Mouse (Mus musculus) heart, adult 18-20 months (tissue): ENCODE data around the gene Magi2. TPM values are rescaled to one million over a fixed set of nuclear protein-coding genes. Genes with fewer than 3 reads are reported as not detected.
A peak's percentile ranks its signal among the peaks of the same experiment; 100 is the strongest.

Experiments
- DNase-seq, 2 experiments: peaks; one replicate each; pipeline ENCODE4 v3.0.0; 2021 to 2022; ENCODE audit warnings: mixed read lengths in 1 of 2
- total RNA-seq, 2 experiments: library from RNA; stranded (reverse); gene quantifications; 2 replicates each; pipeline ENCODE4 v1.2.3; 2021

Gene Magi2
- total RNA-seq, 2 experiments from 2014 or later: 6.9 to 9.2 TPM

DNA sequence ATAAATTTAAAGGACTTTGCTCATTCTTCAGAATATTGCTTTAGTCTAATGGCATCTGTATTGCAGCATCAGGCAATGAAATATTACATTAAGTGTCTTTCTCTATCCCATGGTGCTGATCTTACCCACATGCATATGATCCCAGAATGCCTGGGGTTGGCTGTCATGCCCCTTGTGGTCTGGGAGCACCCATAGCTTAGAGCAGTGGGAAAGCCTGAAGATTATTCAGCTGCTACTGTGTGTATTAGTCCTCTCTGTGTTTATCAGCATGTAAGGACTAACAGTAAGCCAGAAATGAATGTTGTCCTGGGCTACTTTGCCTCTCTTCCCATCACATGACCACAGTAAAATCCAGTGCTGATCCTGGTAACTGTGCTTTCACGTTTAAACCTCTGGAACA is 1380.7 kb downstream of the Magi2 start:
- no peak for DNase-seq

DNA sequence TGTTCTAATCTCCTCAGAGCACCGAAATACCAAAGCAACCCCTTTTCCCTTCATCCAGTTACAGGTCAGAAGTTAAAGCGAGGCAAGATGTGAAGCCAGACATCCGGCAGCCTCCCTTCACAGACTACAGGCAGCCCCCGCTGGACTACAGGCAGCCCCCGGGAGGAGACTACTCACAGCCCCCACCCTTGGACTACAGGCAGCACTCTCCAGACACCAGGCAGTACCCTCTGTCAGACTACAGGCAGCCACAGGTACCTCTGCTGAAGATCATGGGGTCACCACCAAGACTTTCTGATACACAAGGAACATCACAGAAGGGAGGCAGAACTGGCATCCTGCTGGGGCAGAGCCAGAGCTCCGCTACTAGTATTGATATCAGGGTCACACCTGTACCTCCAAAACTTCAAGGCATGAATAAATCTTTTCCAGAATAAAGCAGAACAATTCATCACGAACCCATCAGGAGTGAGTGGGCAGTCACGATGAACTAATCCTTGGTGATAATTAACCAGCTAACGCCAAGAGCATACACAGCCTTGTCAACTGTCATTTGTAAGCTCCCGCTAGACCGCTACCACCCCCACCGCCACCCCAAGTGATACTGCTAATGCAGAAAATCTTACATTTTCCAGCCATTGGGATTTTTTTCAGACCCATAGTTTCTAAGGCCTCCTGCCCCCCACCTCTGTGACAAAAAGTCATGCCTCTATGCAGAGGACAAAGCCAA is 1382.5 kb downstream of the Magi2 start:
- no peak for DNase-seq

DNA sequence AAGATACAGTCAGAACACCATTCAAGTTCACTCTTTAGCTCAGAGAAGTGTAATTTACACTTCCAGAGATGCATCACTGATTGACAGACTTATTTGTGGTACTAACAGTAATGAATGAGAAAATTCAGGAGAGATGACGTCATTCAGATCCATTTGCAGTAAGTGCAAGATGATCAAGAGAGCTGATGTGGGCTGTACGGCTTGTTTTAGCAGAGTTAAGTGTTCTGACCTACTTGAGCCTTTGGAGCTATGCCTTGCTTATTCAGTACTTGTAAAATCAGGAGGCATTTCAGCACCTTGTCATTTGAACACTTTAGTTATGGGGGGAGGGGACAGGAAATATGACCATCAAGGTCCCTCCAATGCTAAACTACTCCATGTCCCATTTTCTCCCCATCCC is 1383.8 kb downstream of the Magi2 start:
- no peak for DNase-seq

DNA sequence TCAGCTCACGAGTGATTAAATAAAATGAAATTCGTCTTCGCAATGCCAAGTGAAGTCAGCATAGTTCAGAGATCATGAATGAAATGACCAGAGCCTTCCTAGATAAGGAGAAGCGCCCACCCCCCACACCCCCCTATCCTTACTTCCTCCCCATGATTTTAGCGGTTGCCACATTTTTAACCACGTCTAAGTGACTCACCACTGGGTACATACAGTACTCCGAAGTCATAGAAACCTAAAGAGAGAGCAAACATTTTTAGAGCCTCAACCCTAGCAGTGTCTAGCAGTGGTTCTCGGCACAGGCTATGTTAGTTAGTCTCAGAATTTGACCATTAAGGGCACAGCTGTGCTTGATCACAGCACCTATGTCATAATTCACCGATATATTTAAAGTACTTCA is 1385.8 kb downstream of the Magi2 start:
- DNase-seq: no peak

DNA sequence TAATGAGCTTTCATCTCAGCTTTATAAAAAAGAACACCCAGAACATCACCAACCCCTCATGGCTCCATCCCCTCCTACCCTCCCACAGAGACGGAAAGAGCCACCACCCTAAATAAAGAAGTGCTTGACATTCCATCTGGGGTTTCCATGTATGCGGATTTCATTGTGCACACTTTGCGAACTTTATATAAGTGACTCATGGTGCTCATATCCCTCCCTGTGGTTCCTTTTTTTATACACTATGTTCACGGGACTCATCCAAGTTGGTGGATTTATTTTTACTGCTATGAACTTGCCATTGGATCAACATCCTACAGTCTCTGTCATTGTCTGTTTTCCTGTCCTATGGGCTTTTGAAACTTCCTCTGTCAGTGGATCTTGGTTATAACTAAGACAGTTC is 1388.1 kb downstream of the Magi2 start:
- DNase-seq: no peak

DNA sequence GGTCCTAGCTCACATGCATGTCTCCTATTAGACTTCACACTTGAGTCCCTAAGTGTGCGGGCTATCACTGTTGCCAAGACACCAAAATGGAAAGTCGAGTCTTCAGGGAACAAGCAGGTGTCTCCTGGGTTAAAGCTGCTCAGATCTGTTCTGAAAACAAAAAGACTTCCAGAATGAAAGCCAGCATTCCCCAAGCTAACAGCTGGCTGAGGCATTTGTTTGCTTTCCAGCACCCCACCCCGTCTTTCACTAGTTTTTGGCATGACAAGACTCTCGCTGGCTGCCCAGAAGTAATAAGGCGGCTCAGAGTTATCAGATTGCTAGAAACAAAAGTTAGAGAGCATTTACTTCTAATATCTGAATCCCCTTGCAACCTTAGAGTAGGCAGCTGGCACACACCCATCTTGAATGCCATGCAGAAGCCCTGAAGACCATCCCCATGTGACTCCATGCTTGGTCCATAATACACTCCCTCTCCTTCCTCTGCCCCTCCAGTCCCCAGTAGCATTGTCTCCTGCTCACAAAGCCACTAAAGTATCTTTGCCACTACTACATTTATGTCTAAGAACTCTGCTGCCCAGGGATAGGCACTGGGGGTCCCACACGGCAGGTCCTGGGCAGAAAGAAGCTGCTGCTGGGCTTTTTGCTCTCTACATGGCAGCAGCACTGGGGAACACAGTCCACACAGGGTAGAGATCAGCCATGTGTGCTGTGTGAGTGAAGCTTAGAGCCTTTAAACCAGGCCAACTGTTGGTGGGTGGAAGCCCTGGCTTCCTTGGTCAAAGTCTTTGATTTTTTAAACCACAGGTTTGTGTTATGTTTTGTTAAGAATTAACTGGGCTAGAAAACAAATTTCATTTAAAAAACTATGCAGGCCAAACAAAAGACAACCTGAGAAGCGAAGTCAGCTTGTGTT is 1394.0 kb downstream of the Magi2 start:
- peak; percentile 13 to 23 for DNase-seq

DNA sequence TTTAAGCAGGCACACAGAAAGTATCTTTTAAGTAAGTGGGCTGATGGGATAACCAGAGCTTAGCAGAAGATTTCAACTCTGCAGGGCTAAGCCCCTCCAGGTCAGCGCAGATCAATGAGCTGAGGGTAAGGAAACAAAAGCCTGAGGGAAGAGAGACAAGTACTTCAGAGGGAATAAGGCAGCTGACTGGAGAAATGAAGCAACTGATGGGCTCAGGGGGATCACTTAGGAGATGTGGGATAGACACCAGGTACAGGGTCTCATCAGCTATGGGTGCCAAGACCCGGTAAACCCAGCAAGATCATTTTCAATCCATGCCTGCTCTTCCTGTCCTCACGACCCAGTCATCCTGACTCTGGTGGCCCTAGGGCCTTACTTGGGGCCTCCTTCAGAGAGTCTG is 1395.6 kb downstream of the Magi2 start:
- DNase-seq: no peak

DNA sequence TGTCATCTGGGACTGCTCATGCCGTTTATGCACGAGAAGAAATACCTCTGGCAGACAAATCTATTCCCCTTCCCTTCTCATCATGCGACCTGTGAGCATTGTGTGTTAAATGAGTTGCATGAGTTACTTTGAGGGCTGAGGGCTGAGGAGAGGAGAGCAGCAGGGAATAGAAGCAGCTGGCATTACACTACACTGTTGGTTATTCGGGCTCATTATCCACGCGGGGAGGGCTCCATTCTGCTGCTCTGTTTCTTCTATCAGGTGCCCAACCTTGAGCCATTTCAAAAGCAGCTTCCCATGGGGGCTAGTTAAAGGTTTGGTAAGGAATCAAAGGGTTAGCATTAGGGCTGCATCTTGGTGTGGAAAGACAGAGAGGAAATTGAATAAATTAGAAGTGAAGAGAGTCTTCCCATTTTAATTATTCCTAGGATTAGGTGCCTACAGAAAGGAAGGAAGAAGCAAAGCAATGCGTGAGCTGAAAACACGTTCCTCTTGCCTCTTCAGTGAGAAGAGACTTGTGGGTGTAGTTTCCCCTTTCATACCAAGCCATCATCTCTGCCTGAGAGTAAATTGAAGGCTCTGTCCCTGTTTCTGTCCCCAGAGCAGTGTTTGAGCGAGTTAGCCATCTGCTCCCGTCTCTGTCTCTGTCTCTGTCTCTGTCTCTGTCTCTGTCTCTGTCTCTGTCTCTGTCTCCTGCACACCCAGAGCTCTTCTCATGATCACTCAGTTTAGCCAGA is 1396.2 kb downstream of the Magi2 start:
- DNase-seq: no peak

DNA sequence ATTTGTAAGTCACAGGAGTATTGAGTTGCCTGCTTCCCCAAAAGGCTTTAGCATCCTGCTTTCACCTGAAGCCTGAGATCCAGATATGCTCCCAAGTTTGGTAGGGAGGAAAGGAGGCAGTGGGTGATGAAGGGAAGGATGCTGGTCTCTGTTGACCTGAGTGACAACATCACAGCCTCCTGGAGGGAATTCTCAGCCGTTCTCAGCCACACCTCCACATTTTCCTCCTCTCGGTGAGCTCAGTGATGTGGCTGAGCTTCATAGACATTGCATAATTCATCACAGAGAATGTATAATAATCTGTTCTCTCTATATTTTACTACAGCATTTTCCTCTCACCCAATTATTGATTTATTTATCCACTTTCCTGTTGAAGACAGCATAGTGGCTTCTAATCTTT is 1398.3 kb downstream of the Magi2 start:
- no peak for DNase-seq

DNA sequence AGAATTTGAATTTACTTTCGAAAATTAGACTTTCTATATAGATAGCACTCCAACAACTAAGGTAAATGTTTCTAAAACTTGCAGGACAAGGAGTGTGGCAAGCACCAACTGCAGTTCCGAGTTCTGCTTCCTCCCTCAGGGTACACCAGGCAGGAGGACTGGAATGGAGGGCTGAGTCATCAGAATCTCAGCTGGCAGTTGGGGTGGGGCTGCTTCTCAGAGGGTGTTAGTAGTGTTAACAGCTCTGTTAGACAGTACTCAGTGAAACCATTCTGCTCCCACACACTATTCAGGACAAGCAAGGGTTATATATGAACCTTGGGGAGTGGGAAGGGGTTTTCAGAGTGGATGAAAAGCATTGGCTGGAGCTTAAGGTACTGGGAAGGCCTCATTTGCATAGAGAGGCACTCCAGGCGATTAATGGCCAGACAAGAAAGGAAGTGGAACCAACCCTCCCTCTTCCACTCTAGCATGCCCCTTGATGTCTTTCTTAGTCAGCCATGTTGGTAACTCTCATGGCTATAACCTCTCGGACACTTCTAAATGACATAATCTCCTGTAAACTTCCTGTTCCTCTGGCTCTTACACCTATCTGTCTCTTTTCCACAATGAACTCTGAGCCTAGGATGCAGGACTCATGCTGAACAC is 1402.2 kb downstream of the Magi2 start:
- peak in 1 of 2 experiments; percentile 8 for DNase-seq

DNA sequence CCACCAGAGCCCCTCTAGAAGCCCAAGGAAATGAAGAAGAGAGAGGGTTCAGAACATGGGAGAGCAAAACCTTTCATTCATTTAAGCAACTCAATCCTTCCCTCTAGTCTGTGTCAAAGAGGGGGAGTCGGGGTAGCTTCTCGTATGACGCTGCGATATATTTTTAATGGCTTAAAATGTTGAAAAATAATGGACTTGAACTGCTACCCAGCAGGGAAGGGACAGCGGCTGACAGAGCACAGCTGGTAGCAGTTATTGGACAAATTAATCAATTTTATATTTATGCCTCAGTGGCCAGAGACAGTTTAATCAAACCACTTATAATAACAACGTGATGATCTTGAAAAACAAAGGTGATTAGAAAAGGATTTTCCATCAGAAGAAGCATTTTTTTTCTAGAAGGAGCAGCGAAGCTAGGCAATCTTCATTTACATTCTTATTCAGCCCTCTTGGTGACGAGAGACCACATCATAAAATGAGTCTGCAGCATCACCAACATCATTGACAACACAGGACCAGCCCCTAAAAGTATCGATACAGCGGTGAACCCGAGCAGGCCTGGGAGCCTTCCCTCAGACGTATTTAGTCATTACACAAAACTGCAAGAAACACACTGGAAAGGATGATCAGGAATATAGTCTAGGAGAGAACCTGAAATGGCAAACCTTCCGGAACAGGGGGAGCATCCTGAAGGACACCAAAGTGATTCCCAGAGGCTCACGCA is 1407.4 kb downstream of the Magi2 start:
- DNase-seq: no peak

DNA sequence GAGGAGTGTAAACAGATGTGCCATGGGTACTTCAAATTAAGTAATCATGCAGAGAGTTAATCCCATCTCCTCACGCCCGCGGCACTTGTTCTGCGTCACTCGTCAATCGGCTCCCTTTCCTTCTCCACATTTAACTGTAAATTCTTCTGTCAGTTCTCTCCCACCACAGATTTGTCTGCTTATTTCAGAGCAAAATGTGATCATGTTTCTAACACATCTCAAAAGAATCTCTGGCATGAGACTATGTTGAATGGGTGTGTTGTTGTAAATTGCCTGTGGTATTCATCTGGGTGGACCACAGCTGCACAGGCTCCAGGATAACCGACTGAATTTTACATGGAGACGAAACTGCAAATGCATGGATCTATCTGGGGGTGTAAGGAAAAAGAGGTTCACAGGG is 1408.0 kb downstream of the Magi2 start:
- no peak for DNase-seq

DNA sequence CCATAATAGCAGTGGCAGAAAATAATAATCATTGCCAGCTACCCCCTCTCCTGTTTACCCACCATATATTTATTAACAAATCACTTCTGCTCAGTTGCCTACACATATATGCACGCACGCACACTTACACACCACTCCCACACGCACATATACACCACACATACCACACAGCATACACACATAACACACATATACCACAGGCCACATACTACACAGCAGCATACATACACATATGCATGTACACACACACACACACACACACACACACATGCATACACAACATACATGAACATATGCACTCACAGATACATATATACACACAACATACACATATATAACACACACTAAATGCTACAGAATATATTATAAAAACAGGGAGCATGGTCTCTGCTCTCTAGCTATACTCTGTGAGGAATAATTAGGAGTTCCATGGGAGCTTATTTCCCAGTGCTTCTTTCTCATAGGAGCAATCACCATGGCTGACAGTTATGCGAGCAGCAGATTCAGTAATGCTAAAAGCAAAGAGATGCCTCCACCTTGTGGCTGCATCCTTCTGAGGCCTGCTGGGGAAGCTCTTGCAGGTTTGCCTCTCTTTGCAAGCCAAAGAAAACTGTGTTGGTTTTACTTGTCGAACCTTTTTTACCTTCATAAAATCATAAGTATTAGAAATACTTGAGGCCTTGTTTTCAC is 1410.6 kb downstream of the Magi2 start:
- no peak for DNase-seq

DNA sequence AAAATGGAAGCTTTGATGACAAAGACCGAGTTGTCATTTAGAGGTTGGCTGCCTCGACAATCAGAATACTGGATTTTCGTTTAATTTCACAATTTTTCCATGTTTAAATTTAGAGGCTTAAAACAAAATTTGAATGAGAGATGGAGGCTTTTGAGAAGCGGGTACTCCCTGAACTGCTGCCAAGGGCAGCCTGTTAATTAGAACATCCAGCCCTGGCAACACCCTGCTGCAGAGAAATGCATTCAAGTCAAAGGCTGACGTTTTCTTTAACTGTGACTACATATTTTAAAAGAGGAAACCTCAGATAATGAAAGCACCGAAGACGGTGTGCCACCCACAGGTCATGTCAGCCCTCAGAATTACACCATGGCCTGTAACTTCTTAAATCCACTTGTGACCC is 1415.4 kb downstream of the Magi2 start:
- DNase-seq: no peak

DNA sequence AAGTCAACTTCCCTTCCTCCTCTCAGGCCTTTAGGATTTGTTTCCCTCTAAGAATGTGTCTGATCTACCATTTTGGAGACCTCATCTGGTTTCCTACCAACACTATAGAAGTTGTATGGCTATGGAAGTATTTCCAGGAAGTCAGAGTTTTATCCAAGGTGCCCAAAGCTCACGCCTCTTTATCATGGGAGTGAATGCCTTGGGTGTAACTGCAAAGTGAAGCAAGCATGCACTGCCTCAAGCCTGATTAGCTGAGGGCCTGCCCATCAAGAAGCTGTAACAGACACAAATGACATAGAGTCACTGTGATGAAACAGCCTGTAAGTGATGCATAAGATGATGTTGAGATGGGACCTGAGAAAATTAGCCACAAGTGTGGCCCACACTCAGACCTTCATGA is 1416.9 kb downstream of the Magi2 start:
- DNase-seq: no peak

DNA sequence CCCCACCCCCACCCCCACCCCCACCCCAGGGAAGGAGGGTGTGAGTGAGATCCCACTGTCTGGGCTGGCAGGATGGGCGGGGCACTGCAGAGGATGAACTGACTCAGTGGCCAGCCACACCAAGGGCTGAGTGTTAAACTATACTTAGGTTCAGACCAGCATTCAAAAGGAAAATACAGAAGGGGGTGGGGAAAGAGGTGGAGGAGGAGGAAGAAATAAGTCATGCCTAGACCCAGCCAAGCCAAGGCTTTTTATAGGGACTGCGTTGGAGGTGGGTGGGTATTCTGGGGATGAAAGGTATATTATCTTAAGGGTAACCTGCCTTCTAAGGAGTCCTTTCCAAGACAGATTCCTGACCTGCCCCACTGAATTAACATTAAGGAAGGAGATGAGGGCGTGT is 1420.1 kb downstream of the Magi2 start:
- DNase-seq: no peak

DNA sequence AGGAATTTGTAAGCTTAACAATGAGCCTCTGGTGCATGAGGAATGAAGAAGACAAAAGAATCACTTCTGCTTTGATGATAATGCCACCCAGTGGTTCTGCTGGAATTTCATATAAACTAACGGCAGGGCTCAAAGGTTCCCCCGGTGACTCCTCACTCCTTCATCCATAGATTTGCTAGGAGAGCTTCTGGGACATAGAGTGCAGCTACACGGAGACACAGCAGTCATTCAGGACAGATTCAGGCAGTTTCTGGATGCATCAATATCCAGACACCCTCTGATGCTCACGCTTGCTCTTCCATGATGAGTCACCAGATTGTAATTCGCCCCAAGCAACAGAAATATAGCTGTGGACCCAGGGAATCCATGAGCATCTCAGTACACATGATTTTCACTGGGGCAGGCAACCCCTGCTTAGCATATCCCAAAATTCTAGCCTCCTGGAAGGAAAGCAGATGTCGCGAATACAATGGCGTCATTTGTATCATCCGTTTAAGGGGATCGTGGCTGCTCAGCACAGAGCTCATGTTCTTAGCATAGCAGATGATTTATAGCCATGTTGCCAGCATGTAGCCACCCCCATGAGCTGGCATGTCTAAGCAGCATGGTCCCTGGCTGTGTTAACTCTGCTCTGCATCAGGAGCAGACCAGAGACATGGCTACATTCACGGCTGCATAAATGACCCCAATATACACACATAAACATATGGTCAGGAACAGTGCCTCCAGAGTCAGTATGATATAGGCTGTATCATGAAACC is 1426.8 kb downstream of the Magi2 start:
- DNase-seq: no peak

DNA sequence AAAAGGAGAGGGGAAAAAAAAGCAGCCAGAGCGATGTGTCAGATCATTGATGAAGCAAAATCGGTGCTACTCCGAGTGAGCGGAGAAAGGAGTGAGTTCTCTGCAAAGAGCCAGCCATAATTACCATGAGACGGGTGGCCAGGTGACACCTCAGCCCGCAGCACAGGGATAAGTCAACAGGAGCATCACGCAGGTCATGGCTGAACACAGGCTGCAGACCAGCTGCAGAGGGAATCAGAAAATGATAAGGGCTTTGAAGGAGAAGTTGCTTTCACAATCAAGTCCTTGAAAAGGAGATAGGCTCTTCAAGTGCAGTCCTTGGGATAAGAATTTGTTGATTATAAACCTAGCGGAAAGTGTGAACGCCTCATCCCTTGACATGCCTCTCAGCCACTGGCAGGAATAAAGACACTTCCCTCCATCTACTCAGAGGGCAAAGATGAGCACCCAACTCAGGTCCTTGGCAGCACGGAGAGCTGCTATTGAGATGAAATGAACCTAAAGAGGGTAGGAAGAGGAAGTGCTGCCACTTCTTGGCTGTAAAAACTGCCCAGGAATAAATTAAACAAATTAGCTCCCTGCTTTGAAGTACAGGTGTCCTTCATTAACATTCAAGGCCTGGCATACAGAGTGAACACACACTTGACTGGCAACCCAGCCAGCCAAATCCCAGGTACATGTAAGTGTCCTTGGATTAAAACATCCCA is 1428.1 kb downstream of the Magi2 start:
- no peak for DNase-seq

DNA sequence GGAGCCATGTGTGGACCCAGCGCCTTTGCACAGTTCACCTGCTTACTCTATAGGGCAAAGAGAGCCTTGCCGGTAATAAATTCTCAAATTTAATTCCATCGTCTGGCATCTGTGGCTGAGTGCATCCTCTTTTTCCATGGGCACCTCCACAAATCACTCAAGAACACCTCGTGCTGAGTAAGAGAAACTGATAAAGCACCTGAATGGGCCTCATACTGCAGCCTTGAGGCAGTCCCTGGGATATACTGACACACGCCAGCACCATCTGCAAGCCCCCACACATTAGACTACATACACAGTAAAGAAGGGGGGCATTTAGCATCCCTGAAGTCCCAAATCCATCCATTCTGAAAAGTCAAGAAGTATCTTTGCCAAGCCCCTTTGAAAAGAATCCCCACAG is 1430.2 kb downstream of the Magi2 start:
- DNase-seq: no peak

DNA sequence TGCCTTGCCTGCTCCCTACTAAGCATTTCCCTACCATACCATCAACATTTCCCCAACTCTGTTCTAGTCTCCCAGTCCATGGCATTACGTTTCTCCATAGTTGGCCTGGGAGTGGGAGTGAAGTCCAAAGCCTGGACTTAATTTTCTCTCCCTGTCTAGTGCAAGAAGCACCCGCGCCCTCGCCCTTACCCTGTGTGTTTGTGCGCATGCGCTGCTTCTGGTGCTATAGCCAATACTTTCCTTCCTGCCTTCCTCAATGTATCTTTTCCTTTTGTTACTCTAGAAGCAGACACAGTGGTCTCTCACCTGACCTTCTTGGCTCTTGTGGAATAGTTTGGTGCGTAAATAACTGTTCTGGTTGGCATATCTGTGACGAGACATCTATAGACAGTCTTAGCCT is 1440.8 kb downstream of the Magi2 start:
- no peak for DNase-seq
